Mouse (Mus musculus) heart, embryonic 12.5 days (tissue): ENCODE data around the gene Zdhhc23. TPM values are rescaled to one million over a fixed set of nuclear protein-coding genes. Genes with fewer than 3 reads are reported as not detected.

Experiments used
- microRNA-seq: library from miRNA; unstranded; fragments of <30 nt; microRNA quantifications from one replicate; pipeline ENCODE4, GENCODE M21; 2017
- polyA plus RNA-seq: library from polyadenylated mRNA; unstranded; fragments of >200 nt; fragmentation: Nextera tagmentation; extraction: Ambion mirVana; gene quantifications from 2 replicates; pipeline ENCODE4 v1.2.1, GENCODE M21; 2016

Gene Zdhhc23
- polyA plus RNA-seq, 1 experiment from 2014 or later: 2.2 TPM

Small RNA genes lying within 50 kb of the gene (microRNA-seq; reads per million reads assigned to microRNA genes)
- gene Mir3470b: not detected

Other genes with a start within 250 kb of the Zdhhc23 start
- not detected in 2 replicates for gene Drd3, start 225.8 kb downstream of the Zdhhc23 start, polyA plus RNA-seq
- 8.1 and 8.7 TPM in 2 replicates for gene Ccdc191, start 90.0 kb downstream of the Zdhhc23 start, polyA plus RNA-seq
- gene Qtrt2, start 53.0 kb downstream of the Zdhhc23 start, polyA plus RNA-seq: 16.6 and 17.9 TPM in 2 replicates
- 7.6 and 9.3 TPM in 2 replicates for gene Gramd1c, start 83.6 kb upstream of the Zdhhc23 start, polyA plus RNA-seq
- gene Atp6v1a, start 159.9 kb upstream of the Zdhhc23 start, polyA plus RNA-seq: 38.3 and 38.6 TPM in 2 replicates
- gene Naa50, start 160.0 kb upstream of the Zdhhc23 start, polyA plus RNA-seq: 98.7 and 103 TPM in 2 replicates
- gene Usf3, start 193.5 kb upstream of the Zdhhc23 start, polyA plus RNA-seq: 2.4 and 3.2 TPM in 2 replicates